Mouse (Mus musculus): ENCODE results near the gene Mtrf1l. TPM values are rescaled to one million over a fixed set of nuclear protein-coding genes. Genes with fewer than 3 reads are reported as not detected.
A peak's percentile ranks its signal among the peaks of the same experiment; 100 is the strongest.

Mtrf1l gene
- polyA plus RNA-seq, 1 experiment, result 5.6 TPM

DNA sequence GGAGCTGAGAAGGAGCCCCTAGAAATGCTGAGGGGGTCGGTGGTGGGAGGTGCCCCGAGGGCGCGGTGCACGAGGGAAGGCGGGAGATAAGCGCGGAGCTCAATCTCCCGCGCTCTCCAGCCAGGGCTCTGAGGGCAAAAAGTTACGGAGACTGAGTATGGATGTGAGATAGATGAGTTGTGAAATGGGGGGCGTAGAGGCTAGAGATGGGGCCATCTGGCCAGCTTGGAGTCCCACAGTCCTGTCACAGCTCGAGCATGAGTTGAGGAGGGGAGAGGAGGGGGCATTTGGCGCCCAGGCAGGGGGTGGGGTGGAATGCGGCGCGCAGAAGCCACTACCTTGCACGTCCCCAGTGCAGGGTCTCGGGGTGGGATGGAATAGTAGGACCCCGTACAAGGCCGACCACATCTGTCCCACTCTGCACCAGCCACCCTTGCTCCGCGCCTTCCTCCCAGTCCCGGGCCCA, 19.0 kb downstream of the Mtrf1l start:
- DNase-seq (ENCODE audit: low read depth), result peak; percentile 44
- TF ChIP-seq POLR2A (IDR thresholded peaks at IDR 0.05; ENCODE audit: borderline replicate concordance, extremely low read depth, insufficient read depth, insufficient read length, poor library complexity, severe bottlenecking) (no peak), CTCF (IDR thresholded peaks at IDR 0.05; ENCODE audit: borderline replicate concordance, extremely low read depth, insufficient read depth, insufficient read length) (no peak)

GRCm38 (mm10) chr10:5803739-5804138, 20.0 kb downstream of the Mtrf1l start:
- TF ChIP-seq POLR2A (IDR thresholded peaks at IDR 0.05; ENCODE audit: borderline replicate concordance, extremely low read depth, insufficient read depth, insufficient read length, poor library complexity, severe bottlenecking) (no peak), CTCF (IDR thresholded peaks at IDR 0.05; ENCODE audit: borderline replicate concordance, extremely low read depth, insufficient read depth, insufficient read length) (no peak)

DNA sequence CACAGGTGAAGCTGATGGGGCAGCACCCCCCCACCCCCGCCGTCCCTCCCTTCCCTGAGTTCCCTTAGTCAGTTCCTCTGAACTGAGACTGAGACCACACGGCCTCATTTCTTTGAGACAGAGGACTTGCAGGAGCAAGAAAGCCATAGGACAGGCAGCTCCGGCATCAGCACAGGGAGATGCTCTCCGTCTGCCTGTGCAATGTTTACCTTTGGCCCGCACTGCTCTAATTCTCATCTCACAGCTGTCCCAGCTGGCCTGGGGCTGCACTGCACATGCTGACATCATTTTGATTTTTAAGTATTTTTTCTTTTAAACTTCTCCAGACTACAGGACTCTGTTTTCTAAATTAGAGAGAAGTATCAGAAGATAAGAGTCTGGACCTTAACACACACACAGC, 20.8 kb downstream of the Mtrf1l start:
- TF ChIP-seq POLR2A (IDR thresholded peaks at IDR 0.05; ENCODE audit: borderline replicate concordance, extremely low read depth, insufficient read depth, insufficient read length, poor library complexity, severe bottlenecking), result no peak
- TF ChIP-seq CTCF (IDR thresholded peaks at IDR 0.05; ENCODE audit: borderline replicate concordance, extremely low read depth, insufficient read depth, insufficient read length), result no peak
- no peak for DNase-seq (ENCODE audit: low read depth)

More at GRCm38 (mm10) chr10:5803739-5804138, 20.0 kb downstream of the Mtrf1l start:
- DNase-seq (ENCODE audit: low read depth), result no peak

DNA sequence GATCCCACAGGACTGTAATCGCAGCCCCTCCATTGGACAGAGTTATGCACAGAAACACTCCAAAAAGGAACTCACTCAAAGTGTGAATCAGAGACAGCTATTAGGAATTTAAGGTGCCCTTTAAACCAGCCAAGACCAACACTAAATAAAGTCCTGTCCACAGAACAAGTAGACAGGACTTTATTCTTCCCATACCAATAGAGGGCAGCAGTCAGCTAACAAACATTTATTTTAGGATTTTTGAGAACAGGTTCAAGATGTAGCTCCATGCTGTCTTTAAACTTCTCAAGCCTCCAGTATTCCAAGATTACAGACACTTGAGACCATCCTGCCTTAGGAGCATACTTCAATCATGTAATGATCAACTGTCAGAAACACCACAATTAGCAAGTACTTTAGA, 23.2 kb downstream of the Mtrf1l start:
- TF ChIP-seq POLR2A (IDR thresholded peaks at IDR 0.05; ENCODE audit: borderline replicate concordance, extremely low read depth, insufficient read depth, insufficient read length, poor library complexity, severe bottlenecking) (no peak), CTCF (IDR thresholded peaks at IDR 0.05; ENCODE audit: borderline replicate concordance, extremely low read depth, insufficient read depth, insufficient read length) (no peak)
- peak; percentile 44 for DNase-seq (ENCODE audit: low read depth)

- TF ChIP-seq CTCF (IDR thresholded peaks at IDR 0.05; ENCODE audit: borderline replicate concordance, extremely low read depth, insufficient read depth, insufficient read length), result no peak
- DNase-seq (ENCODE audit: low read depth), result no peak
Measured at GRCm38 (mm10) chr10:5798069-5798468, 25.6 kb downstream of the Mtrf1l start.

GRCm38 (mm10) chr10:5790657-5791056, 33.1 kb downstream of the Mtrf1l start:
- peak; percentile 77 for DNase-seq (ENCODE audit: low read depth)
- TF ChIP-seq POLR2A (IDR thresholded peaks at IDR 0.05; ENCODE audit: borderline replicate concordance, extremely low read depth, insufficient read depth, insufficient read length, poor library complexity, severe bottlenecking) (no peak), CTCF (IDR thresholded peaks at IDR 0.05; ENCODE audit: borderline replicate concordance, extremely low read depth, insufficient read depth, insufficient read length) (peak; percentile 76)

- peak; percentile 52 for DNase-seq (ENCODE audit: low read depth)
Measured at GRCm38 (mm10) chr10:5786923-5787322, 36.8 kb downstream of the Mtrf1l start.

More at GRCm38 (mm10) chr10:5786923-5787322, 36.8 kb downstream of the Mtrf1l start:
- TF ChIP-seq CTCF (IDR thresholded peaks at IDR 0.05; ENCODE audit: borderline replicate concordance, extremely low read depth, insufficient read depth, insufficient read length) (peak; percentile 70; the same call in 1 of the 2 replicates), POLR2A (IDR thresholded peaks at IDR 0.05; ENCODE audit: borderline replicate concordance, extremely low read depth, insufficient read depth, insufficient read length, poor library complexity, severe bottlenecking) (no peak)

Other genes starting within 250 kb of the Mtrf1l start
- 0.87 and 1.1 TPM in 2 replicates for gene Myct1, start 230.1 kb downstream of the Mtrf1l start, polyA plus RNA-seq (2012; rRNA removed)
- 0.29 and 0.63 TPM in 2 replicates for gene Vip, start 184.7 kb downstream of the Mtrf1l start, polyA plus RNA-seq (2012; rRNA removed)
- 14.9 and 19.4 TPM in 2 replicates for gene Fbxo5, start 18.3 kb downstream of the Mtrf1l start, polyA plus RNA-seq (2012; rRNA removed)
- 7.8 and 11.1 TPM in 2 replicates for gene Rgs17, start 98.5 kb upstream of the Mtrf1l start, polyA plus RNA-seq (2012; rRNA removed)

Measured in brain, embryonic 14.5 days (tissue).